Comparison of ENCODE assay signal across 8 mouse cellular contexts in the genomic region with DNA sequence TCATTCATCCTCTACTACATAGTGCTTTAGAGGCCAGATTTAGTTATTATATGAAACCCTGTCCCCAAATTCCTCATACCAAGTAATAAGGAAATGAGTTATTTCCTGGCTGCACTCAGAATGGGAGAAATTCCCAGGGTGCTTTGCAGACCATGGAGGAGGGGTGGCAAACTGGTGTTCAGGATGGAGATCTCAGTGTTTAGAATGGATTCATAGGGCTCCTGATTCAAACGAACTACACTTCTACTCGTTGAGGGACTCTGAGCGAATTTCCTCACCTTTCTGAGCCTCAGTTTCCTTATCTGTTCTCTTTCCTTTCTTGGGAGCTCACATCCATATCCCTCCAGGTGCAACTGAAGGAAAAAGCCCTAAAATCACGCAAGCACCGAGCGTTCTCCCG. TPM values are rescaled to one million over a fixed set of nuclear protein-coding genes. Genes with fewer than 3 reads are reported as not detected.
DNase-seq lines count a peak whose midpoint lies in the region; ATAC-seq and TF ChIP-seq lines count a peak whose summit lies in the region.

No protein-coding gene starts in this region.

- no peaks in the 10 kb centered on the region for H3K27me3 ChIP-seq in forebrain, embryonic 10.5 days (ENCODE audit: poor library complexity, severe bottlenecking)
- no peaks in the 10 kb centered on the region for H3K27me3 ChIP-seq in limb, embryonic 11.5 days (ENCODE audit: control insufficient read depth, insufficient read depth, low read length)
- H3K27me3 ChIP-seq in small intestine, adult 2 months (ENCODE audit: control insufficient read depth, insufficient read depth, low read length), result no peaks in the 10 kb centered on the region

- ATAC-seq in limb, embryonic 11.5 days (ENCODE audit: insufficient number of reproducible peaks, low FRiP score, low TSS enrichment, low read depth), result peak; percentile 64

- H3K4me1 ChIP-seq in forebrain, embryonic 10.5 days, result peaks cover 17% of the 10 kb centered on the region
- H3K4me1 ChIP-seq in limb, embryonic 11.5 days (ENCODE audit: control insufficient read depth, insufficient read depth, low read length), result no peaks in the 10 kb centered on the region
- peaks cover 6% of the 10 kb centered on the region for H3K4me1 ChIP-seq in small intestine, adult 2 months (ENCODE audit: control insufficient read depth, insufficient read depth, insufficient read length, low read length)

- WGBS in forebrain, embryonic 10.5 days, result 2% methylated on average over 7 of the region's 7 CpGs
- WGBS in limb, embryonic 11.5 days, result 2% methylated on average over 7 of the region's 7 CpGs
- WGBS in small intestine, adult 2 months, result 10% methylated on average over 7 of the region's 7 CpGs

- peak overlapping the region; percentile 53 for H3K4me2 ChIP-seq in limb, embryonic 11.5 days (ENCODE audit: low read depth, severe bottlenecking)

- peak overlapping the region; percentile 91 for H3K27ac ChIP-seq in forebrain, embryonic 10.5 days
- no peak overlapping the region for H3K27ac ChIP-seq in limb, embryonic 11.5 days (replicated peaks; ENCODE audit: low read depth, low read length)
- peak overlapping the region; percentile 51 for H3K27ac ChIP-seq in small intestine, adult 2 months (ENCODE audit: insufficient read depth, low read depth, low read length)

- no peak for TF ChIP-seq CTCF in small intestine, adult 2 months (IDR thresholded peaks at IDR 0.05; ENCODE audit: extremely low read depth, insufficient read length, insufficient replicate concordance, low read depth, low read length)

- no peaks in the 10 kb centered on the region for H3K9me3 ChIP-seq in forebrain, embryonic 10.5 days
- H3K9me3 ChIP-seq in limb, embryonic 11.5 days (ENCODE audit: control insufficient read depth, low read length), result no peaks in the 10 kb centered on the region

- peak; percentile 23 for DNase-seq in layer of hippocampus, adult 9-11 months
- DNase-seq in layer of hippocampus, postnatal 25 days (ENCODE audit: extremely low spot score in 1 of 2, low spot score in 1 of 2), result no peak
- DNase-seq in MN1 (ENCODE audit: low spot score), result peak; percentile 47
- no peak for DNase-seq in forebrain, embryonic 10.5 days (ENCODE audit: extremely low spot score, low spot score)
- DNase-seq in limb, embryonic 11.5 days (ENCODE audit: low spot score), result no peak
- no peak for DNase-seq in spleen, adult 18-20 months
- DNase-seq in adrenal gland, postnatal 10 days, result no peak

- H3K36me3 ChIP-seq in forebrain, embryonic 10.5 days (replicated peaks), result no peaks in the 10 kb centered on the region
- H3K36me3 ChIP-seq in limb, embryonic 11.5 days (ENCODE audit: control insufficient read depth, insufficient read depth, low read length), result no peaks in the 10 kb centered on the region
- H3K36me3 ChIP-seq in small intestine, adult 2 months (ENCODE audit: control insufficient read depth, insufficient read depth, low read length), result no peaks in the 10 kb centered on the region

- TF ChIP-seq POLR2A in small intestine, adult 2 months (IDR thresholded peaks at IDR 0.05; ENCODE audit: low read depth, low read length), result no peak

- peak overlapping the region; percentile 87 for H3K4me3 ChIP-seq in forebrain, embryonic 10.5 days
- H3K4me3 ChIP-seq in limb, embryonic 11.5 days (ENCODE audit: low read depth, low read length), result peak overlapping the region; percentile 73
- H3K4me3 ChIP-seq in small intestine, adult 2 months (ENCODE audit: low read depth, low read length), result peak overlapping the region; percentile 80

- H3K9ac ChIP-seq in limb, embryonic 11.5 days (ENCODE audit: low read length), result peak overlapping the region; percentile 76

RNA-seq across cellular contexts. Expression of a gene that starts 0.4 kb away (rescaled TPM):
- total RNA-seq in layer of hippocampus, postnatal 25 days (2021), result 10 to 100 TPM; 10.7 to 16.5 TPM
- polyA plus RNA-seq in forebrain, embryonic 10.5 days (2016; fragmentation: Nextera tagmentation; extraction: Ambion mirVana), result 9.8 and 10.4 TPM in 2 replicates
- polyA plus RNA-seq in limb, embryonic 11.5 days (2014; fragmentation: Nextera tagmentation; extraction: Ambion mirVana), result 9.3 and 9.4 TPM in 2 replicates
- 2.7 and 3.7 TPM in 2 replicates for polyA plus RNA-seq in small intestine, adult 2 months (2012; rRNA removed)
- total RNA-seq in adrenal gland, postnatal 10 days (2021), result 10 to 100 TPM; 16.8 to 27.0 TPM

RNA-seq across cellular contexts. Expression of a gene that starts 43.7 kb away (rescaled TPM):
- total RNA-seq in layer of hippocampus, postnatal 25 days (2021), result 10 to 100 TPM; 50.3 to 54.7 TPM
- polyA plus RNA-seq in forebrain, embryonic 10.5 days (2016; fragmentation: Nextera tagmentation; extraction: Ambion mirVana), result 141 and 149 TPM in 2 replicates
- 150 and 154 TPM in 2 replicates for polyA plus RNA-seq in limb, embryonic 11.5 days (2014; fragmentation: Nextera tagmentation; extraction: Ambion mirVana)
- 21.2 and 24.1 TPM in 2 replicates for polyA plus RNA-seq in small intestine, adult 2 months (2012; rRNA removed)
- 10 to 100 TPM; 41.3 to 58.3 TPM for total RNA-seq in adrenal gland, postnatal 10 days (2021)

Comparison
In these comparisons a context has a peak if more than half of its experiments do, and no peak if none do; other contexts are left out.
1. DNase-seq: peak in layer of hippocampus, adult 9-11 months (single experiment) and MN1 (single experiment); none in layer of hippocampus, postnatal 25 days (0 of 2), forebrain, embryonic 10.5 days (single experiment), limb, embryonic 11.5 days (single experiment), spleen, adult 18-20 months (0 of 2) and adrenal gland, postnatal 10 days (single experiment).
2. Peak in every context shown above with its lines, with median percentiles within 50 percentile points of each other: H3K4me3 ChIP-seq.